Mouse (Mus musculus) neural tube, embryonic 11.5 days (tissue): ENCODE measurements around the gene P4hb. TPM values are rescaled to one million over a fixed set of nuclear protein-coding genes. Genes with fewer than 3 reads are reported as not detected.

Experiments used
- ATAC-seq: fragments of 200-750 bp; cut with Nextera tagmentation; 2 replicates; pipeline ENCODE4 v1.8.0; 2017; ENCODE audit warnings: moderate number of reproducible peaks, mild to moderate bottlenecking, moderate TSS enrichment, moderate library complexity; ENCODE audit not compliant: insufficient read depth, low FRiP score, low TSS enrichment
- DNase-seq: peaks from one replicate; pipeline ENCODE4 v3.0.0-alpha.2; 2015; ENCODE audit warnings: low spot score
- H3K27ac ChIP-seq: fragments of 300-500 bp; sonication (generic); 2 replicates; pipeline ENCODE4 v1.5.1; 2014; ENCODE audit warnings: low read depth, mild to moderate bottlenecking, low read length
- H3K27me3 ChIP-seq: fragments of 300-500 bp; sonication (generic); 2 replicates; pipeline ENCODE4 v1.6.1; 2014; ENCODE audit warnings: mild to moderate bottlenecking, low read length, mixed read lengths; ENCODE audit not compliant: control insufficient read depth, insufficient read depth
- H3K36me3 ChIP-seq: fragments of 300-500 bp; sonication (generic); 2 replicates; pipeline ENCODE4 v1.6.1; 2014; ENCODE audit warnings: mild to moderate bottlenecking, low read length, moderate library complexity, mixed read lengths; ENCODE audit not compliant: control insufficient read depth, insufficient read depth
- H3K4me1 ChIP-seq: fragments of 300-500 bp; sonication (generic); 2 replicates; pipeline ENCODE4 v1.6.1; 2014; ENCODE audit warnings: low read length, mixed read lengths; ENCODE audit not compliant: control insufficient read depth, insufficient read depth
- H3K4me2 ChIP-seq: fragments of 300-500 bp; sonication (generic); 2 replicates; pipeline ENCODE4 v1.6.1; 2014; ENCODE audit warnings: low read depth, mild to moderate bottlenecking, moderate library complexity
- H3K4me3 ChIP-seq: fragments of 300-500 bp; sonication (generic); 2 replicates; pipeline ENCODE4 v1.5.1; 2014; ENCODE audit warnings: low read depth, low read length
- H3K9ac ChIP-seq: fragments of 300-500 bp; sonication (generic); 2 replicates; pipeline ENCODE4 v1.6.1; 2014; ENCODE audit warnings: mild to moderate bottlenecking, low read length
- H3K9me3 ChIP-seq: fragments of 300-500 bp; sonication (generic); 2 replicates; pipeline ENCODE4 v1.6.1; 2016; ENCODE audit warnings: low read length; ENCODE audit not compliant: control insufficient read depth
- WGBS: fragments of 180-500 bp; shearing (Covaris S2); extraction: QIAGEN DNeasy Blood & Tissue Kit; methylation state at CpG from one replicate; pipeline ENCODE4 v1.1.7; 2014; 5-methylcytosine and 5-hydroxymethylcytosine counted together
- polyA plus RNA-seq: library from polyadenylated mRNA; unstranded; fragments of >200 nt; fragmentation: Nextera tagmentation; extraction: Ambion mirVana; gene quantifications from 2 replicates; pipeline ENCODE4 v1.2.1, GENCODE M21; 2014

Gene P4hb
- polyA plus RNA-seq, 1 experiment from 2014 or later = 562 TPM

GRCm38 (mm10) chr11:120542376-120542775, 30.7 kb downstream of the P4hb start:
- Histone ChIP-seq H3K27me3 (no peaks in the 10 kb centered on the region), H3K27ac (no peak overlapping the region), H3K9ac (no peak overlapping the region), H3K4me2 (no peak overlapping the region), H3K9me3 (no peaks in the 10 kb centered on the region), H3K4me1 (no peaks in the 10 kb centered on the region), H3K36me3 (peaks cover 15% of the 10 kb centered on the region; the same call in 1 of the 2 replicates), H3K4me3 (no peak overlapping the region)
- WGBS = 88% methylated on average over 6 of the region's 6 CpGs
- DNase-seq = no peak
- no peak for ATAC-seq

- Histone ChIP-seq H3K27ac (no peak overlapping the region), H3K27me3 (no peaks in the 10 kb centered on the region), H3K4me2 (no peak overlapping the region), H3K4me3 (no peak overlapping the region), H3K9ac (no peak overlapping the region), H3K4me1 (no peaks in the 10 kb centered on the region), H3K9me3 (no peaks in the 10 kb centered on the region), H3K36me3 (peaks cover 15% of the 10 kb centered on the region; the same call in 1 of the 2 replicates)
- 45% methylated on average over 4 of the region's 4 CpGs for WGBS
- ATAC-seq (no peak), DNase-seq (peak; percentile 18)
Observed at GRCm38 (mm10) chr11:120541907-120542306, 31.1 kb downstream of the P4hb start.

DNA sequence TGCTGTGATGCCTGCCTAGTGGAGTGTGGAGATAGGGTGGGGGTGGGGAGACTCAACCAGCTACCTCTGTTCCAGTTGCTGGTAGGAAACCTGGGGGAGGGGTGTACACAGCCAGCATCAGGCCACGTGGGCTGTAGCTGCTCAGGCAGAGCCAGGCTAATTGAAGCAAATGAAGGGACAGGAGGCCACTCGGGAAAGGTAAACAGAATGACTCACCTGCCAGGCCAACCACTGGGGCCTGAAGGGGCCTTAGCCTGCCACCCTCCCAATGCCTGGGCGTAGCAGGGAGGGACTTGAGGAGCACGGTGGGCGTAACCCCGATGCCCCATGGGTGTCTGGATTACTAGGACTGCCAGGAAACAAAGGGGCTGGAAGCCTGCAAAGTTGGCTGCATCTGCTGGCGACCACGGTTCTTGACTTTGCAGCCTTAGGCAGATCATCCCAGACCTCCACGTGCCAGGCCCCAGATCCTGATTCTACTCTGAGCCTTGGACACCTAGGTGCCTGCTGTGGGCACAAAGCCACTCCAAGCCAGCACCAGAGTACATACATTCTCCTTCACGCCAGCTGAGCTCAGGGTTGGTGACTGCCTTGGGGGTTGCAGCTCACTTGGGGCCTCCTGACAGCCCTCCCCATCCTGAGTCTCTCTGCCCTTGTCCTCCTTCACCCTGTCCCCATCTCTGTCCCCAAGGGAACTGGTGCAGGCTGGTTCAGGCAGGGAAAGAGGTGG, 33.6 kb downstream of the P4hb start:
- H3K9ac ChIP-seq = no peak overlapping the region
- H3K9me3 ChIP-seq = no peaks in the 10 kb centered on the region
- peaks cover 13% of the 10 kb centered on the region; the same call in 1 of the 2 replicates for H3K36me3 ChIP-seq
- DNase-seq (peak; percentile 11), ATAC-seq (no peak)
- no peak overlapping the region for H3K4me2 ChIP-seq
- no peaks in the 10 kb centered on the region for H3K27me3 ChIP-seq
- no peaks in the 10 kb centered on the region for H3K4me1 ChIP-seq
- 0 out of 2 replicates have a peak overlapping the region, but pooled peaks have one; percentile 10 for H3K27ac ChIP-seq
- no peak overlapping the region for H3K4me3 ChIP-seq
- 35% methylated on average over 10 of the region's 10 CpGs for WGBS

GRCm38 (mm10) chr11:120538955-120539284, 34.1 kb downstream of the P4hb start:
- Histone ChIP-seq H3K27ac (no peak overlapping the region), H3K4me1 (no peaks in the 10 kb centered on the region), H3K36me3 (peaks cover 8% of the 10 kb centered on the region; the same call in 1 of the 2 replicates), H3K27me3 (no peaks in the 10 kb centered on the region), H3K4me3 (no peak overlapping the region), H3K9me3 (no peaks in the 10 kb centered on the region), H3K9ac (no peak overlapping the region), H3K4me2 (no peak overlapping the region)
- no peak for ATAC-seq
- peak; percentile 10 for DNase-seq
- 71% methylated on average over 8 of the region's 8 CpGs for WGBS

DNA sequence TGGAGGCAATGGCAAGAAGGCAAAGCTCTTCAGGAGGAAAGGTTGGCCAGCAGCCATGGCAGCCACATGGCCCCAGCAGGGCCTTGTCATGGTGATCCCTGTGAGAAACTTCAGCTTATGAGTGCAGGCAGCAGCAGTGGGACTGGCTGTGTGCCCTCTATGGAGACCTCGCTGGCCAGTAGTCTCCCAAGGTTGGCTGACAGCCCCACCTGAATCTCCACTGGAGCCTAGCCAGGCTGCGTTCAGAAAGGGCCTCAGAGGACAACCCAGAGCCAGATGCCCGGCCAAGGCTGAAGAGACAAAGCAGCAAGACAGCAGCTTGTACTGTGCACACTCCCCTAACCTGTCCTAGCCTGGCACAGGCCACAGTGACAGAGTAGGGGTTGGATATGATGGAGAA, 34.6 kb downstream of the P4hb start:
- Histone ChIP-seq H3K27ac (no peak overlapping the region), H3K4me1 (no peaks in the 10 kb centered on the region), H3K4me3 (no peak overlapping the region), H3K36me3 (peaks cover 7% of the 10 kb centered on the region; the same call in 1 of the 2 replicates), H3K4me2 (no peak overlapping the region), H3K9ac (no peak overlapping the region), H3K27me3 (no peaks in the 10 kb centered on the region), H3K9me3 (no peaks in the 10 kb centered on the region)
- no peak for ATAC-seq
- DNase-seq = peak; percentile 7
- 88% methylated on average over 3 of the region's 3 CpGs for WGBS

GRCm38 (mm10) chr11:120535804-120536203, 37.2 kb downstream of the P4hb start:
- Histone ChIP-seq H3K27me3 (peaks cover 24% of the 10 kb centered on the region), H3K4me1 (no peaks in the 10 kb centered on the region), H3K27ac (no peak overlapping the region), H3K9ac (no peak overlapping the region), H3K4me2 (no peak overlapping the region), H3K4me3 (no peak overlapping the region), H3K36me3 (no peaks in the 10 kb centered on the region), H3K9me3 (no peaks in the 10 kb centered on the region)
- WGBS = 73% methylated on average over 3 of the region's 3 CpGs
- ATAC-seq (no peak), DNase-seq (no peak)

DNA sequence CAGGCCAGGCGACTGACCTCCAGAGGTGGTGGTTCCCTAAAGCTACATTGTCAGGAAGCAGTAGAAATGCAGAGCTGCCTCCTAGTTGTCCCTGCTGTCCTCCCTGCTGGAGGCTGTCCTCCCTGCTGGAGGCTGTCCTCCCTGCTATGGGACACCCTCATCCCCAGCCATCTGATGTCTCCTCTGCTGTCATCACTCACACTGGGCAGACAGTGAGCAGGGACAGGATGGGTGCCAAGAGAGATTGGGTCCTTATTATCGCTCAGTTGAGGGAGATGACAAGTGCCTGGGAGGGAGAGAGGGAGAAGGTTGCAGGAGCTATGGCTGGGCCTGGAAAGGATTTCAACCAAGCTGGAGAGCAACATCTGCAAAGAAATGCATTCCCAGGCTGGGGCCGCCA, 37.9 kb downstream of the P4hb start:
- no peak overlapping the region for H3K4me3 ChIP-seq
- H3K9ac ChIP-seq = no peak overlapping the region
- H3K27ac ChIP-seq = no peak overlapping the region
- peaks cover 30% of the 10 kb centered on the region for H3K27me3 ChIP-seq
- no peaks in the 10 kb centered on the region for H3K9me3 ChIP-seq
- H3K36me3 ChIP-seq = no peaks in the 10 kb centered on the region
- no peak overlapping the region for H3K4me2 ChIP-seq
- WGBS = 81% methylated on average over 3 of the region's 3 CpGs
- DNase-seq (no peak), ATAC-seq (no peak)
- H3K4me1 ChIP-seq = no peaks in the 10 kb centered on the region

- H3K27me3 ChIP-seq = peaks cover 41% of the 10 kb centered on the region
- no peak overlapping the region for H3K4me3 ChIP-seq
- H3K27ac ChIP-seq = no peak overlapping the region
- no peak overlapping the region for H3K9ac ChIP-seq
- H3K36me3 ChIP-seq = no peaks in the 10 kb centered on the region
- no peaks in the 10 kb centered on the region for H3K9me3 ChIP-seq
- DNase-seq (no peak), ATAC-seq (no peak)
- no peak overlapping the region for H3K4me2 ChIP-seq
- 89% methylated on average over 8 of the region's 8 CpGs for WGBS
- H3K4me1 ChIP-seq = no peaks in the 10 kb centered on the region
Observed at GRCm38 (mm10) chr11:120534093-120534492, 39.0 kb downstream of the P4hb start.

- H3K9ac ChIP-seq = no peak overlapping the region
- H3K9me3 ChIP-seq = no peaks in the 10 kb centered on the region
- H3K27ac ChIP-seq = no peak overlapping the region
- H3K4me3 ChIP-seq = no peak overlapping the region; the same call in 1 of the 2 replicates
- H3K4me2 ChIP-seq = no peak overlapping the region
- ATAC-seq = no peak
- no peaks in the 10 kb centered on the region for H3K36me3 ChIP-seq
- no peaks in the 10 kb centered on the region for H3K4me1 ChIP-seq
- 28% methylated on average over 9 of the region's 9 CpGs for WGBS
- H3K27me3 ChIP-seq = peaks cover 50% of the 10 kb centered on the region
- no peak for DNase-seq
Observed at GRCm38 (mm10) chr11:120531646-120532045, 41.4 kb downstream of the P4hb start.
